Mouse (Mus musculus) common myeloid progenitor, adult 5-6 weeks (primary cell): ENCODE results near the gene 3110082I17Rik. TPM values are rescaled to one million over a fixed set of nuclear protein-coding genes. Genes with fewer than 3 reads are reported as not detected.
A peak's percentile ranks its signal among the peaks of the same experiment; 100 is the strongest.

Source experiments
- ATAC-seq: replicated peaks from 2 replicates; pipeline ENCODE4 v1.8.0; 2016; ENCODE audit warnings: low read depth, mild to moderate bottlenecking, moderate TSS enrichment, inconsistent platforms; ENCODE audit not compliant: poor library complexity, severe bottlenecking
- total RNA-seq: library from RNA; stranded (forward); fragments of 200-1000, 187-1606 nt; gene quantifications from 2 replicates; pipeline ENCODE4 v1.2.3, GENCODE M21; 2017

The 3110082I17Rik gene
- total RNA-seq, 1 experiment from 2014 or later, result 55.0 TPM

DNA sequence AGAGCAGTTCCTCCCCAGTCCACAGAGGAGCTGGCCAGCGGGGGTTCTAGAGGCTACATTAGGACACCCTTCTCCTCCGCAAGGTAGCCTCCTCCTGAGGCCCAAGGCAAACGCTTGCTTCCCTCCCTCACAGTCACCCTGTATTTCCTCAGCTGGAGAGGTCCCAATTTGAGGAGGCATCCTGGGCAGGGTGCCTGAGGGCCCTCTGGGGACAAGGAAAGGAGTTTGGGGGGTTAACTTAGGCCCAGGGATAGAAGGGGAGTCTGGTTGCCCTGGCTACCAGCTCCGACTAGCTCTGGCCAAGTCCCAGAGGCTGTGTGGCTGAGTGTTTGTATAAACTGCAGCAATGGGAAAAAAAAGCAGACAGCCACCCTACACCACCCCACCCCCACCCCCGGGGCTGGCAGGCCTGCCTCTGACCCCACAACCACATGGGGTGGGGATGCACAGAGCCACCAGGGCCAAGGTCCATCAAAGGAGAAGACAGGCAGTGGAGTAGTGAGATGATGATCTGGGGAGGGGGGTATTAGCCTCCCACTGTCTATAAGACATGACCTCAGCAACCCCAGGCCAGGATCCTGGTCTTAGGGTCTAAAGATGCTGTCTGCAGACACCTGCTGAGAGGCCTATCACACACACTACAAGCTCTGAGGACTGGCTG, 95.3 kb downstream of the 3110082I17Rik start:
- ATAC-seq, result no peak

DNA sequence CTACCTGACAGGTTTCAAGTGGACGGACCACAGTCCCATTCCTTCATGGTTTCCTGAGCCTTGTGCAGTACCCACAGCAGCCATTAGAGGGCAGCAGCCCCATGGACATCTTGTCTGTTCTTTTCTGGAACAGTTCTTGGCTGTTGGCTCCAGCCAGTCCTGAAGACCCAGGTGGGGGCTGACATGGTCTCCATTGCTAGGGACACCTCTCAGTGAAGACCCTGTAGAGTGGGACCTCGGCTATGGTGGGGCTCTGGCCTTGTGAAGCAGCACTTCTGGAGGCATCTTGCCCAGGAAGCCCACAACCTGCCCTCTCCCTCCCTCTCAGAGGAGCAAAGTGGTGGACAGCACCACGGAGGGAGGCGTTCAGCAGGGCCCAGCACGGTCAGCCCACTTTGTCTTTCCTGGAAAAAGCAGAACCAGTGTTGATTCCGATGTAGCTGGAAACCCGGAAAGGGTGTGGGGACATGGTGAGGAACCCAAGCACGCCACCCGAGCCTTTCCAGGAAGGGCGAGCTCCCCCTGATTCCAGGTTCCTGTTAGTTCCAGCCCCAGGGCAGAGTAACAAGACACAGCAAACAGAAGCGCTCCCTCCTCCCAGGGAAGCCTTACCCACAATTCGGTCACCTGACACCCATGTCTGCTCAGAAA, 95.9 kb downstream of the 3110082I17Rik start:
- ATAC-seq, result peak; percentile 67

DNA sequence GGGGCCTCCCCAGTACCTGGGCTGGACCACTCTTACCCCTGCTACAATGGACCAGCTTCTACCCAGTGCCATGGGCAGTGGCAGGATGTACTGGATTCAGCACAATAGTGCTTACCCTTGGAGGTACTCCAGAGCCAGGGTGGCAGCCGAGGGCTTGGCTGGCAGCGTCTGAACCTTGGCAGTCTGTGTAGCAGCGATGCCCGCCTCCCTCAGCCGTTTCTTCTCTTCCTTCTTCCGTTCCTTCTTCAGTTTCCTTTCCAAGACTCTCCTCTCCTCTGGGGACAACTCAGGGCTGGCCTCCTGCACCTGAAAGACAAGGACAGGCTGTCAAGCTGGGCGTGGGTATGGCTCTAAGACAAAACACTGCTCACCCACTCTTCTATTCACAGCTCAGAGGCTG, 96.5 kb downstream of the 3110082I17Rik start:
- ATAC-seq, result no peak

DNA sequence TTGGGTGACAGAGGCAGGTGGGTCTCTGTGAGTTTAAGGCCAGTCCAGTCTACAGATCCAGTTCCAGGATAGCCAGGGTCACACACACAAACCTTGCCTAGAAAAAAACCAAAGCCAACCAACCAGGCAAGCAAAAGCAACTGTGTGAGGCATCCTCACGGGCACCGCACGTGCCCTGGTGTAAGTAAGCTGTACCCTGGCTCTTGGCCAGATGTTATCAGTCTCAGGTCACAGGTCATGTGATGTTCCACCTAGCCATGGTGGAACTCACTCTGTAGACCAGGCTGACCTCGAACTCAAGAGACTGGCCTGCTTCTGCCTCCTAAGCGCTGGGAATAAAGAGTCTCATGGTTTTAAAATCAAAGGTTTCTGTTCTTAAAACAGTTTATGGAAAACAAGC, 101.1 kb downstream of the 3110082I17Rik start:
- ATAC-seq, result no peak

DNA sequence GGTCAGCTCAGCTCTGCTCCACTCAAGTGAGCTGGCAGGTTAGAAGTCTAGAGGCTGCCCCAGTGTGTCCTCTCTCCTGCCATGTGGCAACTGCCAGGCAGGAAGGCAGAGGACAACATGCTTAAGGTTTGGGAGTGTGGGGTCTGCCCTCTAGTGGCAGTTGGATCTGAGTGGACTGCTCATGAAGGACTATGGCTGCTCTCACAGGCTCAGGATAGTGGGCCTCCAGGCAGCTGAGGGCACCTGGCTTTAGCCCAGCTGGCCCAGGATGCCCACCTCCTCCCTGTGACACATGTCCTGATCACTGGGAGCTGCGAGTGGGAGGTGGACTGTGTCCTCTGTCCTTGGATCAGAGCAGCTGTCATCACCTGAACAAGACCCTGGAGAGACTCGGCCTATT, 101.7 kb downstream of the 3110082I17Rik start:
- peak; percentile 72 for ATAC-seq

DNA sequence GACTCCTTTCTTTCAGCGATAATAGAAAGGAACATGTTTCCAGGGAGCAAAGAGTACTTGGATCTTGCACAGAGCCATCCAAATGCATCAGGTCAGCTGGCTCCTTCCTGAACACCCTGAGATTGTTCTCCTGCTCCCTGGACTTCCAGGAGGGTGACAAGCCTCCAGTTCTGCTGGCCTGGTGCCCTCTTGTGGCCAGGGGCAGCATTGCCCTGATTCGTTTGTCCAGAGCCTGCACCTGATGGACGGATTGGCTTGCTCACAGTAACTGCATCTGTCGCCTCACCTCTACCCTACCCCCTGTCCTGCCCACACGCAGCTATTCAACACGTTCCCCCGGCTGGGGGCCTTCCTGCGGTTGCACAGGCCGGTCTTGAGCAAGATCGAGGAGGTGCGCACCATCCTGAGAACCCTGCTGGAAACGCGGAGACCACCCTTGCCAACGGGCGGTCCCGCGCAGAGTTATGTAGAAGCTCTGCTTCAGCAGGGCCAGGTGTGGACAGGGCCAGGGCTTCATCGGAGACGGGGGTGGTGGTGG, 105.0 kb downstream of the 3110082I17Rik start:
- peak; percentile 70 for ATAC-seq

DNA sequence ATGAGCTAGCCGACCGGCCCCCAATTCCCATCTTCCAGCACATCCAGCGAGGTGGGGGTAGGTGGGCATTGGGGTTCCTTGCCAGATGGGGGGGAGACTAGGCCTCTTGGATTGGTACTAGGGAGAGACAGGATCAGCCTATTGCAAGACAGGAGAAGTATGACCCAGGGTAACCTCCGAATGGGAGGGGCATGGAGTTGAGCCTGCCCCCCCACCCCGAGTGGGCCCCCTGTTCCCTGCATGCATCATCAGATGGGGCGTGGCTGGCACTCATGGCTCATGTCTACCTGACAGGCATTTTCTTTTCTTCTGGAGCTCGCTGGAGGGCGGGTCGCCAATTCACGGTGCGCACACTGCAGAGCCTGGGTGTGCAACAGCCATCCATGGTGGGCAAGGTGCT, 106.4 kb downstream of the 3110082I17Rik start:
- no peak for ATAC-seq

DNA sequence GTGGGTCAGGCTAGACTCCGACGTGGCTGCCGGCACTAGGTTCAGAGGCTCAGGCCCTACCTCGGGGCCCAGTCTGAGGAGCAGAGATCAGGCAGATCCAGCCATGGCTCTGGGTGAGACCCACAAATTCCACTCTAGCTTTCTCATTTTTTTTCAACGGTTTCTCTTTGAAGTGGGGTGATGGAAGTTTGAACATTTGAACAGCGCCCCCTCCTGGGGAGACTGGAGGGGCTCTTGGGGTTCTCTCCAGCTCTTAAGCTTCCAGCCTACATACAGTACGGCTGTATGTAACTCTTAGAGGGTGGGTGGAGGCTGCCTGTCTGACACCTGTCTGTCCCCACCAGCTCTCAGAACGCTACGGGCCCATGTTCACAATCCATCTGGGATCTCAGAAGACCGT, 106.8 kb downstream of the 3110082I17Rik start:
- peak; percentile 39; the same call in 1 of the 2 replicates for ATAC-seq

DNA sequence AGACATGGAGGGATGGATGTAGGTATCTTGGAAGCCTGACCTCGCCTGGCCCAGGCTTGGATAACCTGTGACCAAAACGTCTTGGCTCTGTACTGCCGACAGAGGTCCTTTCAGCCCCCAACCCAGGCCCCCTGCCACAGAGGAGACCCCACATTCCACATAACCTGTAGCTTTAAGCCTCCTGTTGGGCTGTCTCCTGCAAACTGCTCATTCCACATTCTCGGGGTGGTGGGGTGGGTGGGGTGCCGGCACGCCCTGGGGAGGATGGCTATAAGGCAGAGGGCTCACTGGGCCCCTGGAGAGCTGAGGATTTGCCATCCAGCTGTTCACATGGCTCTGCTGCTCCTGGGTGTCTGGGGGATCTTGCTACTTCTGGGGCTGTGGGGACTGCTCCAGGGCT, 108.0 kb downstream of the 3110082I17Rik start, which contains the start of gene Cyp2w1:
Cyp2w1 (plus strand) TSS at position 301 of the 400 bp plus-strand sequence.
- no peak for ATAC-seq

DNA sequence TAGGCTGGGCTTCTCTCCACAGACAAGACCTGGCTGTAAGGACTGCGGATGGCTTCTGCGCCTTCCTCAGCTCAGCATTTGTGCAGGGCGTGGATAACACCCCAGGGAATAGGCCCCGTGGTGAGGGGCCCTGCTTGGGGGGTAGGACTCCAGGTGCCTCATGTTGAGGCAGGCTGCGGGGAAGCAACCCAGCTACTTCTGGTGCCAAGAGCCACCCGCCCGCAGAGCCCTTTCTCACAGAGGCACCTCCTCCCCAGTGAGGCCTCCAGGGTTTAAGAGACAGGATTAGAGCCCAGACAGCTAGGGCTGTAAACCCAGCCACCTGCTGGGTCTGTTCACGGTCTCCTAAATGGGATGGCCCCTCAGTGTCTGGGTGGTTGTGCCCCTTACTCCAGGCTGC, 108.7 kb downstream of the 3110082I17Rik start:
- ATAC-seq, result no peak

DNA sequence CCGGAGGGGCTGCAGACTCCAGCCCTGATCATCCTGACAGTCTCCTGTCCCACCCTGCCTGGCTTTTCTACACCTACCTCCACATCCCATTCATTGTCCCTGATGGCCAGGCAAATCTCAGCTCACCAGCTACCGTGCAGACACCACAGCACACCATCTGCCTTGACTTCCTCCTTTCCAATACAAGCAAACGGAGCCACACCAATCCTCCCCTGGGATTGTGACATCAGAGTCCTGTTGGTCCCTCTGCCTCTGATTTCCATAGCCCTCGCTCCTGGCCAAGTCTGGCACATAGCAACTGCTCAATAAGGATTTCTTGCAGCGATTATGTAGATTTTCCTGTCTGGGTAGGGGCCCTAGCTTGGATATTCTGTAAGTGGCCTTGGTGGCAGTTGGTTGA, 109.2 kb downstream of the 3110082I17Rik start, which contains the start of gene Cox19:
Cox19 (minus strand) TSS at position 285 of the 400 bp plus-strand sequence.
- no peak for ATAC-seq

DNA sequence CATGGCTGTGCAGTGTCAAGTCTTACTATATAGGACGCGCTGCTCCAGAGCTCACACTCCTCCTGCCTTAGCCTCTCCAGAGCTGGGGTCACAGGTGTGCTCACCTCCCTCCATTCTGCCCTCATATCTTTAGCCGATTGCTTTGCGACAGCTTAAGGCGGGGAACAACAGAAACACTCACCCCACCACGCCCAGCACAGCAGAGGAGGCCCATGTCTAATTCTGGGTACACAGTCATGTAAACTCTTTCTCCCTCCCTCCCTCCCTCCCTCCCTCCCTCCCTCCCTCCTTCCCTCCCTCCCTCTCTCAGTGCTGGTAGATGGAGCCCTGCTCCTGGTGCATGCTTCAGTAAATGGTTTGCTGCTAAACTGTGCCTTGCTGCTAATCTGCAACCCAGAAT, 110.6 kb downstream of the 3110082I17Rik start:
- ATAC-seq, result no peak

DNA sequence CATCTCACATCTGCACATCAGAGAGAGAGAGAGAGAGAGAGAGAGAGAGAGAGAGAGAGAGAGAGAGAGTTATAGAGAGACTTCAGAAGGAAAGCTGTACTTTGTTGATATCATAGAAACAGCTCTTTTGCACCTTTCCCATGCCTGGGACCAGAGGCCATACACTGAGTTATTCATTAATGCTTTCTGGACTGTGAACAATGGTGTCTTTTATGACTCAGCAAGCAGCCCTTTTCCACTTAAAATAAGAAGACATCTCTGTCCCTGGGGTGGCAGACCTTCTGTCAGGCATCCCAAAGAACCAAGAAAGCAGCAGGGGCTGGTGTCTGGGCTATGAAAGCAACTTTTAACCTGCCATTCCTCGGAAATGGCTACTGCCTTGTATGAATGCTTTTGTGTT, 113.1 kb downstream of the 3110082I17Rik start:
- ATAC-seq, result no peak

DNA sequence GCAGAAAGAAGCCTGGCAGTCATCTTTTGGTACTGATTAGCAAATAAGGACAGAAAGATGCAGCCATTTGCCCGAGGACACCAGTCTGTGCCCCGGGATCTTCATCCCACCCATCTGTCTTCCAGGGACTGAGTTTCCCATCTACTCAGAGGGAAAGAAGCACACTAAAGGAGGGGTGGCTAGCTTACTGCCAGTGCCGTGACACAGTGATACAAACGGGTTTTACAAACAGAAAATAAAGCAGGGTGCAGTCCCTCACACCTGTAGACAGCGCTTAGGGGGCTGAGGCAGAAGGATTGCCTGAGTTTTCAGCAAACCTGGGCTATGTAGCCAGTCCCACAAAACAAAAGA, 115.0 kb downstream of the 3110082I17Rik start:
- ATAC-seq, result no peak

DNA sequence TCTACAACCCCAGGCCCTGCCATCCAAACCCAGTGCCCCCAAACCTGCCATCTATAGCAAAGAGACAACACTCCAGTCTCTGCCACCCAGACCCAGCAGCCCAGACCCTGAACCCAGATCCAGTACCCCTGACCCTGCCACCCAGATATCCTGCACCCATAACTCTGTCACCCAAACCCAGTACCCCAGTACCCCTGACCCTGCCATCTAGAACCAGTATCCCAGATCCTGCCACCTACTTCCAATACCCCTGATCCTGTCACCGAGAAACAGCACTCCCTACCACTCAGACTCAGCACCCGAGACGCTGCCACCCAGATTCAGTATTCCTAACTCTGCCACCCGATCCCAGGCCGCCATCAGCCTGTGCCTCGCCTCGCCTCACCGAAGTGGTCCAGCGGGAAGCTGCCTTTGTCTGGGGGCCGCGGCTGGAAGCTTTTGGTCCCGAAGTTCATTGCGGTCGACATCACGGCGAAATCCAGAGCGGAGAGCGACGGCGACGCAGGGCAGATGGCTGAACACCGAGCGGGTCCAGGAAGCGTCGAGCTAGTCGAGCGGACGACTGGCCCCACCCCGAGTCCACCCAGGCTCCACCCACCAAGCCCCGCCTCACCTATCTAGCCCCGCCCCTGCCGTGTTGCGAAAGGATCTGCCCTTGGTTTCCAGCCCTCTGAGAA, 115.5 kb downstream of the 3110082I17Rik start:
- peak; percentile 95 for ATAC-seq

DNA sequence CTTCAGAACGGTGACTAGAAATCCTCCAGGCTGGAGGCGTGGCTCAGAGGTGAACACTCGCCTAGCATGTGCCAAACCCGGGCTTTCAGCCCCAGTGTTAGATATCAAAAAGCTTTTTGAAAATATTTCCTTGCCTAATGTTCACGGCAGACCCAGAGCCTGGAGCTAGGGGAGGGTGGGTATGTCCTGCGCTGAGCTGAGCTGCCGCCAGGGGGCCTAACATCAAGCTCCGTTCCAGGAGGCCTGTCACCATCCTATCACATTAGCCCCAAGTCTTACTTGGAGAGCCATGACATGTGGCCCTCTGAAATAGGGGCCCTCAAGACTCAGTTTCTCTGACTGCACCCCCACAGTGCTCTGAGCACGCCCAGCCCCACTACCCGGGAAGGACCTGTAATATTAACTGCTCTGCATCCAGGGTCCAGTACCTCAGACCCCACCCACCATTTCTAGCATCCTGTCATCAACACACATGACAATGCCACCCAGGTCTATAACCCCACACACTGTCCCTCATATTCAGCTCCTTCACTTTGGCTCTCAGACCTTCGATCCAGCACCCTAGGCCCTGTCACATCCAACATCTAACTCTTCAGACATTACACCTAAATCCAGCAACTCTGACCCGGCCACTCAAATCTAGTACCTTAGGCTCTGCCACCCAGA, 116.2 kb downstream of the 3110082I17Rik start:
- ATAC-seq, result peak; percentile 80

DNA sequence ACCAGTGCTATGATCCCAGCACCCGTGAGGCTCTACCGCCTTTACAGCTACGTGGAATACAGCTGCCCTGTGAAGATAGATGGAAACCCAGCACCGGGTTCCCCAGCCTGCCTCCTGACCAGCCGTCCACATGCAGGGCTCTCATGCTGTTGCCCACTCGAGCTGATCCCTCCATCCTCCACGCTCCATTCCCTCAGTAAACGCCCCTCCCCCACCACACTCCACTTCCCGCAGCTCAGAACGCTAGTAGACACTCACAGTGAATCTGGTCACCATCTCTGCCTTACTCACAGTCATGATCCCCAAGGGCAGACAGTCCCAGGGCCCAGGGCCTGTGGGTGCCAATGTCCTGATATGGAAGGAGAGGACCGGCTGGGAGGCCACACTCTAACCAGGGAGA, 121.4 kb downstream of the 3110082I17Rik start:
- ATAC-seq, result no peak

DNA sequence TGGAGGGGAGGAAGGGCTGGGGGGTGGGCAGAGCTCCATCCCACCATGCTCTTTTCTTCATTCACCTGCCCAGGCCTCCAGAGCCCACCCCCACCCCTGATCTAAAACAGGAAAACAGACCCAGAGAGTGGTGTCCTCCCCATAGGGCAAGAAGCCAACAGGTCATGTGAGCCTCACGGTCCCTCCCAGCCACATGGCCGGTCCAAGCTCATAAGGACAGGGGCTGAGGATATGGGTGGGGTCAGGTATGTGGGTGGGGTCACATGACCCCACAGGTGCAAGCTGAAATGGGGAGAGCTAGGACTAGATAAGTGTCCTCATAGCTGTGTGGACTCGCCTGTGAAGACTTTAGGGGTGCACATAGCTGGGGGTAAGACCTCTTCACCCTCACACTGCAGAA, 121.9 kb downstream of the 3110082I17Rik start:
- ATAC-seq, result no peak

DNA sequence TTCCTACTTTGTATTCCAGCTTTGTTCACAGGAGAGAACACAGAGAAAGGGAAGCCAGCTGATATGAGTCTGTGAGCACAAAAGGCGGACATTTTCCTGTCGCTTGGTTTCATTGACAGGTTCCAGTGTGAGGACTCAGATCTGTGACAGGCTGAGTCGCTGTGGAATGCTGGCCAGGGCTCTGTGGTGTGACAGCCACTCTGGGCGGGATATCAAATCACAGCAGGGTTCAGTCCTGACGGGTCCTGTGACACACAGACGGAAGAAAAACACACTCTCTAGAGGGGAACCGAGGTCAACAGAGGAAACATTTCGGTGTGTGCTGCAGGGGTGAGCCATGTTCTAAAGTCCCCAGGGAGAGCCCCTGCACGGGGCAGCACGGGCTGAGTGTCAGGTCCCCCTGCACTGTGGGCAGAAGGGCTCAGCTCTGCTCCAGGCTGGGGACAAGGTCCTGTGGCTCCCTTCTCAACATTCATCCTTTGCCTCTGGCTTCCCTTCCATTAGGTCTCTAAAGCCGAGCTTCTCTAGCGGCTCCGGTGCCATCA, 122.4 kb downstream of the 3110082I17Rik start:
- ATAC-seq, result no peak

DNA sequence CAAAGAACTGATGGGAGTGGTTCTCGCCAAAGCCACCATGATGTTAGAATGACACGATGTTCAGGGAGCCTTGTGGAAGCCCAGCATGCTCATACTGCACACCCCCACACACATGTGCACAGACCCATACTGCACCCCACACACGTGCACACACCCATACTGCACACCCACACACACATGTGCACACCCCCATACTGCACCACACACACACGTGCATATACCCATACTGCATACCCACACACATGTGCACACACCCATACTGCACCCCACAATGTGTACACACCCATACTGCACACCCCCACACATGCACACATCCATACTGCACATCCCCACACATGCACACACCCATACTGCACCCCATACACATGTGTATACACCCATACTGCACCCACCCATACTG, 124.7 kb downstream of the 3110082I17Rik start:
- no peak for ATAC-seq
